Mouse (Mus musculus) common myeloid progenitor, adult 5-6 weeks (primary cell): ENCODE results near the gene Slc30a2. TPM values are rescaled to one million over a fixed set of nuclear protein-coding genes. Genes with fewer than 3 reads are reported as not detected.
A peak's percentile ranks its signal among the peaks of the same experiment; 100 is the strongest.

ENCODE experiments used
- ATAC-seq: replicated peaks from 2 replicates; pipeline ENCODE4 v1.8.0; 2016; ENCODE audit warnings: low read depth, mild to moderate bottlenecking, moderate TSS enrichment, inconsistent platforms; ENCODE audit not compliant: poor library complexity, severe bottlenecking
- total RNA-seq: library from RNA; stranded (forward); fragments of 200-1000, 187-1606 nt; gene quantifications from 2 replicates; pipeline ENCODE4 v1.2.3, GENCODE M21; 2017

The Slc30a2 gene
- total RNA-seq, 1 experiment from 2014 or later, result not detected

- no peak for ATAC-seq
Observed at GRCm38 (mm10) chr4:134393026-134393425, 50.0 kb downstream of the Slc30a2 start.

- ATAC-seq, result no peak
Observed at GRCm38 (mm10) chr4:134395142-134395541, 52.2 kb downstream of the Slc30a2 start.

- ATAC-seq, result peak; percentile 96
Observed at GRCm38 (mm10) chr4:134395977-134396825, 53.2 kb downstream of the Slc30a2 start, which contains the start of gene Pafah2. Pafah2 (plus strand) TSS chr4:134396320.

- 0 out of 2 replicates have a peak, but pooled peaks have one; percentile 9 for ATAC-seq
Observed at GRCm38 (mm10) chr4:134397121-134397520, 54.1 kb downstream of the Slc30a2 start.

- ATAC-seq, result no peak
Observed at GRCm38 (mm10) chr4:134397732-134398131, 54.8 kb downstream of the Slc30a2 start.

- ATAC-seq, result no peak
Observed at GRCm38 (mm10) chr4:134400206-134400605, 57.2 kb downstream of the Slc30a2 start.

- ATAC-seq, result peak; percentile 68
Observed at GRCm38 (mm10) chr4:134401181-134401661, 58.2 kb downstream of the Slc30a2 start.

- ATAC-seq, result 0 out of 2 replicates have a peak, but pooled peaks have one; percentile 5
Observed at GRCm38 (mm10) chr4:134401856-134402570, 59.0 kb downstream of the Slc30a2 start.

GRCm38 (mm10) chr4:134402571-134403262 is 59.7 kb downstream of the Slc30a2 start:
- peak; percentile 57 for ATAC-seq

GRCm38 (mm10) chr4:134403721-134404120 is 60.7 kb downstream of the Slc30a2 start:
- 0 out of 2 replicates have a peak, but pooled peaks have one; percentile 20 for ATAC-seq

Other genes starting within 250 kb of the Slc30a2 start
- 215 and 234 TPM in 2 replicates for gene Cd52, start 248.1 kb upstream of the Slc30a2 start, total RNA-seq
- 10.6 and 13.3 TPM in 2 replicates for gene Ubxn11, start 240.6 kb upstream of the Slc30a2 start, total RNA-seq
- gene Sh3bgrl3, start 214.4 kb upstream of the Slc30a2 start, total RNA-seq, result 165 and 201 TPM in 2 replicates
- gene Cep85, start 156.1 kb upstream of the Slc30a2 start, total RNA-seq, result 25.2 and 51.2 TPM in 2 replicates
- gene Gm7534, start 140.2 kb upstream of the Slc30a2 start, total RNA-seq, result not detected in 2 replicates
- gene Catsper4, start 115.8 kb upstream of the Slc30a2 start, total RNA-seq, result not detected in 2 replicates
- not detected in 2 replicates for gene Cnksr1, start 104.8 kb upstream of the Slc30a2 start, total RNA-seq
- 1.8 TPM in 1 of 2 replicates, not detected in the other for gene E130218I03Rik, start 99.5 kb upstream of the Slc30a2 start, total RNA-seq
- gene Zfp593, start 97.6 kb upstream of the Slc30a2 start, total RNA-seq, result 8.6 and 13.1 TPM in 2 replicates
- gene Gm30191, start 96.2 kb upstream of the Slc30a2 start, total RNA-seq, result not detected in 2 replicates
- not detected in 2 replicates for gene Grrp1, start 89.1 kb upstream of the Slc30a2 start, total RNA-seq
- gene Pdik1l, start 55.3 kb upstream of the Slc30a2 start, total RNA-seq, result 27.9 and 36.1 TPM in 2 replicates
- gene Trim63, start 28.1 kb upstream of the Slc30a2 start, total RNA-seq, result not detected in 2 replicates
- gene Extl1, start 40.7 kb downstream of the Slc30a2 start, total RNA-seq, result not detected in 2 replicates
- 16.4 and 18.4 TPM in 2 replicates for gene Pafah2, start 53.1 kb downstream of the Slc30a2 start, total RNA-seq
- gene Stmn1, start 125.1 kb downstream of the Slc30a2 start, total RNA-seq, result 1,614 and 1,654 TPM in 2 replicates
- gene Paqr7, start 153.5 kb downstream of the Slc30a2 start, total RNA-seq, result 10.6 and 12.6 TPM in 2 replicates
- gene Aunip, start 167.8 kb downstream of the Slc30a2 start, total RNA-seq, result 32.6 and 37.0 TPM in 2 replicates
- 46.2 and 52.7 TPM in 2 replicates for gene Mtfr1l, start 192.2 kb downstream of the Slc30a2 start, total RNA-seq
- 6.5 and 9.7 TPM in 2 replicates for gene Selenon, start 209.0 kb downstream of the Slc30a2 start, total RNA-seq